Mouse (Mus musculus): ENCODE results near the gene Noxo1.
A peak's percentile ranks its signal among the peaks of the same experiment; 100 is the strongest.

Noxo1 gene

GRCm38 (mm10) chr17:24739926-24740325, 43.9 kb downstream of the Noxo1 start:
- no peak for DNase-seq (ENCODE audit: low read depth, low spot score)

GRCm38 (mm10) chr17:24742307-24742706, 46.3 kb downstream of the Noxo1 start:
- DNase-seq (ENCODE audit: low read depth, low spot score): no peak

GRCm38 (mm10) chr17:24743896-24744295, 47.9 kb downstream of the Noxo1 start:
- DNase-seq (ENCODE audit: low read depth, low spot score): no peak

- no peak for DNase-seq (ENCODE audit: low read depth, low spot score)
Observed at GRCm38 (mm10) chr17:24744381-24744780, 48.3 kb downstream of the Noxo1 start.

GRCm38 (mm10) chr17:24745526-24746497, 49.8 kb downstream of the Noxo1 start:
- peak; percentile 60 for DNase-seq (ENCODE audit: low read depth, low spot score)

- DNase-seq (ENCODE audit: low read depth, low spot score): no peak
Observed at GRCm38 (mm10) chr17:24746986-24747385, 51.0 kb downstream of the Noxo1 start.
